Mouse (Mus musculus) left cerebral cortex, postnatal 25 days (tissue): Measurements from ENCODE around the gene Ddx4. TPM values are rescaled to one million over a fixed set of nuclear protein-coding genes. Genes with fewer than 3 reads are reported as not detected.
A peak's percentile ranks its signal among the peaks of the same experiment; 100 is the strongest.

ENCODE experiments used
- DNase-seq, 2 experiments: peaks; one replicate each; pipeline ENCODE4 v3.0.0; 2022; ENCODE audit warnings: low spot score in 2 of 2, mixed read lengths in 1 of 2
- intact Hi-C: fragments of 180-260 bp; cut with DNase I; formaldehyde crosslinking; loops from one replicate; pipeline ENCODE4 v1.15.1; 2025
- total RNA-seq, 2 experiments: library from RNA; stranded (reverse); gene quantifications; 2 replicates each; pipeline ENCODE4 v1.2.3; 2021

Gene Ddx4
- 1 to 10 TPM; 1.1 to 1.3 TPM for total RNA-seq

DNA sequence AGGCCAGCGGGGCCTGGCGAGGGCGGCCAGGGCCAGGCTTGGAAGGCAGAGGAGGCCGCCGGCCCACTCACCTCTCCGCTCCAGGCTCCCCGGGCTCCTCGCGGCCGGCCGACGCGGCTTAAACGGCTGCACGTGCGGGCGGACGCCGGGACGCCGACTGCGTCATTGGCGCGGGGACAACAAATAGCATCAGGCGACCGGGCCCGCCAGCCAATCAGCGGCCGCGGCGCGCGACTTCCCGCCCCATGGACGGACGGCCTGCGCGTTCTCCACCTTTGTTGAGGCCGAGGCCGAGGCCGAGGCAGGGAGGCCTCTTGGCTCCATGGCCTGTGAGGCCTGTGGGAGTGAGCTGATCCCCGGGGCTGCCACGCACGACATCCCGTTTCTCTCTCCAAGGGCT lies at the start of gene Ddx4:
Ddx4 (minus strand) TSS at position 271 of the 400 bp plus-strand sequence.
- DNase-seq = no peak

DNA sequence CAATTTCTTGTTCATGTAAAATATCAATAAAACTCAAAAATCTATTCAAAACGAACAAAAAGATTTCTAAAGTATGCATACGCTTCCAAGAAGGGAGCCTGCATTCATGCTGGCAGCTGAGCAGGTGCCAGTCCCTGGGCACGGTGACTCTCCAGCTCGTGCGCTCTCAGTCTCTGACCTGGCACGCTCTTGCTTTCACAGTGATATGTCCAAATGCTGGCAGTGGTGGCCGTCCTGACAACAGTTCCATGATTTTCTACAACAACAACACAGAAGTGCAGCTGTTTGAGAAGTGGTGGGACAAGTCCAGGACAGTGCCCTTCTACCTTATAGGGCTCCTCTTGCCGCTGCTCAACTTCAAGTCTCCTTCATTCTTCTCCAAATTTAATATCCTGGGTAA lies 49.0 kb upstream of the Ddx4 start:
- DNase-seq = no peak
- intact Hi-C loops = no loop called here

More for the DNA sequence above, at the start of gene Ddx4:
- intact Hi-C loops = no loop called here

DNA sequence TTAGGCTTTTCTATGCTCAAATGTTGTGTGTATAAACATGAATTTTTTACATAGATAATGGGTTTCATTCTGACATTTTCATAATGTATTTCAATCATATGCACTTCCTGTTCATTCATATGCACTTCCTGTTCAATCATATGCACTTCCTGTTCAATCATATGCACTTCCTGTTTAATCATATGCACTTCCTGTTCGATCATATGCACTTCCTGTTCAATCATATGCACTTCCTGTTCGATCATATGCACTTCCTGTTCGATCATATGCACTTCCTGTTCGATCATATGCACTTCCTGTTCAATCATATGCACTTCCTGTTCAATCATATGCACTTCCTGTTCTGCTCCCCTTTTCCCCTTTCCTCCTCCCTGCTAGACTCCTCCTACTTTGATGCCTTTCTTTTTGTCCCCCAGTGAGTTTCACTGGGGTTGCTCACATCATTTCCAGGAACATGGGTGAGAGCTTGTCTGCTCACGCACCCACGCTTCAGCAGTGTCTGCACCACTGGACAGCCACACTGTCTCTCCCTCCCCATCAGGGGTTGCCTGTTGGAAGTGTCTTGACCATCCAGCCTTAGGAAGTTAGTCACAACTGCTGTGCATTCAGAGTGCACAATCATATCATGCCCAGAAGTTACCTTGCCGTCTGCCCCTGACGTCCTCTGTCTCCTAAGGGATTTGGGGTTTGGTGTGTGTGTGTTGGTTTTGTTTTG lies 43.4 kb upstream of the Ddx4 start:
- intact Hi-C loops = no loop called here

DNA sequence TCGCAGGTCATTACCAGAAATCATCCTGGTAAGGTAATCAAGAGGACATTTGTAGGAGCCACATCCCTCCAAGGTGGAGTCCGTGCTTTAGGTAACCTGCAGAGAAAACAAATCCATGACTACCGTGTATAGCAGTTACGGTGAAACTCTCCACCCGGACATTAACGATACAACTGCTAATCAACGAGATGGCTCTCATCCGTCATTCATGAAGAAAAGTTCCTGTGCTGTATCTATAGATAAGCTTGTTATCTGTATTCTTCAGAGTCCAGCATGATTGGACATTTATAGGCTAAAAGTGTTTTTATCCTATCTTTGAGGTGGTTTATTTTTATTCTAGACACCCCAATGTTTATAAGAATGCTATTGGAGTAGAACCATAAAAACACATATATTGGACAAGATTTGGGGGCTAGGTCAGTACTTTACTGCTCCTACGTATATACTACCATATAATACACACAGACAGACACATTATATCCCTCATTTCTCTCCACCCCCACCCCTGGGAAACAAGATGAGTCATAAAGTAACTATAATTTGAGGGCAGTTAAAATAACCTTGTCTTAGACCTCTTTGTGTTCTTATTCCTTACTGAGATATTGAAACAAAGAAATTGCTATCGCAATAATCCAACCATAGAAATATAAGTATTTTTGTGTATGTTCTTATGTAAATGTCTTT lies 40.7 kb upstream of the Ddx4 start:
- no peak for DNase-seq
- intact Hi-C loops = no loop called here

More for the DNA sequence above, 43.4 kb upstream of the Ddx4 start:
- DNase-seq = no peak

DNA sequence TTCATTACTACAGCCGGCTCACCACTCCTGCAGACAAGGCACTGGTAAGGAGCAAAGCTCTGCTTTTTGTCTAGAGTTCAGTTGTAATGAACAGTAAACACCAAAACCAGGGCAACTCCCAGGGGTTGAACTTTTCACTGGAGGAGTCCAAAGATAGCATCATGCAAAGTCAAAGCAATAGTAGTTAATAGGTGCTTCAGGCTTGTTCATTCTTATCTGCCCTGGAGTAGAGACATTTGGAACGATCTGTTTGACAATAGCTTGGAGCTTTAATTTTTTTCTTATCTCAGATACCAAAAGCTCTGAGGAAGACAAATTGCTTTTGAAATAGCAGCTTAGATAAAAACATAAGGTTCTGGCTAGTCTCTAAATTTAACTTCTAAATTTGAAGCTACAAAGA lies 33.9 kb upstream of the Ddx4 start:
- DNase-seq = no peak
- intact Hi-C loops = no loop called here

DNA sequence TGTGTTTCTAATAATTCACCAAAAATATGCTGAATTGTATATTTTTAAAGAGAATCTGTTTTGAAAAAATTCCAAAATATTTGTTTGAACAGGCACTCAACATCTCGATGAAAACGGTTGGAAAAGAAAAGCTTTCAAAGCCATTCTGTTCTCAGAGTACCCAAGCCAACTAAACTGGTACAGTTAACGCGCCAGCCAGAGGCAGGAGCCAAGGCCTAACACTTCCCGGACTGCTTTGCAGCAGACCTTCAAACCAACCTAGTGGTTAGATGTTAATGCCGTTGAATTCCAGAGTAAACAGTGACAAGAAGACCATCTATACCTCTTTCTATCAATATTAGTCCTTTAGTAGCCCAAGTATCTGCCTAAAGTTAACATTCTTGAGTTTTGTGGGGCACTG lies 31.7 kb upstream of the Ddx4 start:
- intact Hi-C loops = no loop called here
- DNase-seq = no peak

DNA sequence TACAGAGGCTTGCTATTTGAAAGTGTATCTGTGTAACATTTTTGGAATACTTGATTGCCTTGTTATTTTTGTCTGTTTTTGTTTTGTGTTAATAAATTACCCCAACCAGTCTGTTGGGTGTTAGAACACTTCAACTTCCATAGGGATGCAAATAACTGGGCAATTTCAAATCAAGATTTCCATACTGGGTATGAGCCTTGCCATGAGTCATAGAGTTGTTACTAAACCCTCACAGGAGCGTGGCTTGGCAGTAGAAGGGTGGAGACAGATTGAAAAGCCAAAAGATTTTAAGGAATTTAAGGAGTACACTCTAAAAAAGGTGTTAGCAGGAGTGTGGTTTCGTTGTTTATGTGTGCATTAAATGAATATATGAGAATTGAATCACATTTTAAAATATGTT lies 31.0 kb upstream of the Ddx4 start:
- peak in 1 of 2 experiments; percentile 35 for DNase-seq
- intact Hi-C loops = no loop called here

DNA sequence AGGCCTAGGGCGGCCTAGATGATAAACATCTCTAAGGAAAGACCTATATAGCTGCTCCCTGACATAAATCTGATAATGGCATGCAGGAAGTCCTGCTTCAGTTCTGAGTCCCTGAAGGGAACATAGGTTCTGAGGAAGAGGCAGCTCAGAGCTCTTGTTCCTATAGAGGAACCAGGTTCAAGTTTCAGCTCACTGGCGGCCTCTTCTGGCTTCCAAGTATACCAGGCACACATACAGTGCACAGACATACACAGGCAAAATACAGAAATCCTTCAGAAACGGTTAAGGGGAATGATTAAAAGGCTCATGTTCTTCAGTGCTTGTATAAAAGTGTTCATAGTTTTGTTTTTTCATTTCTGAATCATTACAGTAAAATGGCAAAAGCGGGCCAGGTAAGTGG lies 25.9 kb upstream of the Ddx4 start:
- DNase-seq = no peak
- intact Hi-C loops = no loop called here

DNA sequence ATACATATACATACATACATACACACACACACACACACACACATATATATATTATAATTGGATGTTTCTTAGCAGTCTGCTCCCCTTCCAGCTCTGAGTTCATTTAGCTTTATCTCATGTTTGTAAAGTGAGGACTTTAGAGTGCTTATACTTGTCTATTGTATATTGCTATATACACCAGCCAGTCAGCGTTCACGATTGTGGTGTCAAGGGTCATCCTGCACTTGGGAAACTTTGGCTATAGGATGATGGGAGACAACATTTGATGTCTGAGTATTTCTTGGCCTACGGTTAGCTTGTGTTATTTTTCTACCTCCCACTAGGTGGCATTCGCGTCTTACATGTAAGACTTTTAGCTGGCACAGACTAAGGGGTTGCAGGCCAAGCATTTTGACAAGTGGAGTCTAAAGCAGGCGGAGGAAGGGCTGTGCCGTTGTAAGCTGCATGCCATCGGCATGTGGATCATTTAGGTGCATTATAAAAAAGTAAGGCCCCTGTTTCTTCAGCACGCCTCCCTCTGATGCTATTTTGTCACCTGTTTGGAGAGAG lies 21.7 kb upstream of the Ddx4 start:
- intact Hi-C loops = loop anchor here (2.0 to 5.0 kb wide), 4 partner anchors 128 to 363 kb away; partner anchors contain the start of genes Cdc20b and Plpp1
- peak; percentile 56 to 76 for DNase-seq

DNA sequence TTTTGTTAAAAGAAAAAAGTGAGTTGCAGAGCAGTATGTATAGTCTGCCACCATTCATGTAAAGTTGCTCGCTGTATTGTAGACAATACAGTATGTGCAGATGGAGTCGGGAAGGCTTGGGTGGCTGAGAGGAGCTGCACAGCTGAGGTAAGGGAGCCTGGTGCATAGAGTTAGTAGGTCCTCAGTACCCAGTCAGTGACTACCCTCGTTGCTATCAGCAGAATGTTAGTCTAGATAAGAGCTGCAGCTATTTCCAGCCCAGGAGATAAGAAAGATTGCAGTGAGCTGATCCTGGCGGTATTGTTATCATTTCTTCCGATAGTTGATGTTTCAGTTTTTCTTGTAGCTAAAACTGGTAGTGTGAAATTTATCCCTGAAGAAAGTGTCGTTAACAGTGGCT lies 20.5 kb upstream of the Ddx4 start:
- no peak for DNase-seq
- intact Hi-C loops = loop anchor here (5.0 kb wide), 3 partner anchors 130 to 365 kb away; partner anchors contain the start of genes Cdc20b and Plpp1

DNA sequence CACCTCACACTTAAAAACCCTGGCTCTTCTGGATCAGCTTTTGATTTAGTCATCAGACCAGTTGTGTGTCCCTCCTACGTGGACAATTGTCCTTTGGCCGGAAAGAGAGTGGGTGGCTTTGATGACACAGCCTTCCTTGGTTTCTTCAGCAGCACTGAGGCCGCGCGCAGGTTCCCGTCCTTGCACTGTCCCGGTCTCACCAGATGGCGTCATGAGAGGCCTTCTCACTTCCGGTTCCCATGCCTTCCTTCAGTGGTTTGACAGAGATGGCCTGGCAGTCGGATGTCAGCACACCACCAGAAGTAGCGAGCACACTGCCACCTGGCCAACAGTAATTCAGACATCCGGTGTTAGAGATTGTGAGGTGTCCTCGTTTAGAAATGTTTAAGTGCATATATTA lies 19.4 kb upstream of the Ddx4 start:
- no peak for DNase-seq
- intact Hi-C loops = loop anchor here (5.0 kb wide), 3 partner anchors 131 to 366 kb away; partner anchors contain the start of genes Cdc20b and Plpp1

DNA sequence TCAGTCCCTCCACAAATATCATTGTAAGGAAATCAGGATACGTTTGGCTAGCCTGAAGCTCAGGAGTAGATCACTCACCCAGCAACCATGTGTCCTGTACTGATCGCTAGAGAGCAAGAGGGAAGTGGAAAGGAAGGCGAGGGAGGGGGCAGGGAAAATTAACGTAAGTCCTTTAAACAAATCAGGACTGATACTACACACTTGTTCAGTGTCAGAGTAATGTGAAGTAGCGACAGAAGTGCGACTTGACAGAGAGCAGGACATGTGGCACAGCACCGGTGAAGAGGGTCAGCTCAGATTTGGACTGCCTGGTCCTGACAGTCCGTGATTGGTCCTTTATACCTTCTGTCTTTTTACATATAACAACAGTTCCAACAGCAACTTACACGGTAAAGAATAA lies 14.9 kb upstream of the Ddx4 start:
- intact Hi-C loops = no loop called here
- DNase-seq = no peak

DNA sequence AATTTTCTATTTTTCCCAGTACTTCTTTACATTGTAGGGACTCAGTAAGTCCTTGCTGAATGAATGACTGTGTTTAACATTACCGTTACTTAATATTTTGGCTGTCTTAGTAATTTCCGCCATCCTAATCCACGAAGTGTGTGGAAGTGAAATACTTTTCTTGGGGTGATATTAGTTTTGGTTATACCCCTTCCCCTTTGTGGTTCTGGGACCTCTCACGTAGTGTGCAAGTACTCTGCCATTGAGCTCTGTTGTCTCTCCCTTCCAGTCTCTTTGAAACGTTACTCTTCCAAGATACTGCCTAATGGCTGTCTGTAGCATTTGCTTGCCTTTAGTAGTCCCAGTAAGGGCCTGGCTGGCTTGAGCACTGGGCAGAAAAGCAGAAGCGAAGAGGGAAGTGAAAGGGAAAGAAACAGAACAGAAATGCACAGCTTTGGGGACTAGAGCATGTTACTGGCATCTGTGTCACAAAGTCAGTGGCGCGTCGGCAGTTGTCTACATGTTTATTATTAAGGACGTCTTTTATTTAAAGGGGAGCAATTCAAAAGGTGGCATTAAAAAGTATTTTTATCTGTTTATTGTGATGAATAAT lies 14.3 kb upstream of the Ddx4 start:
- intact Hi-C loops = no loop called here
- DNase-seq = no peak

DNA sequence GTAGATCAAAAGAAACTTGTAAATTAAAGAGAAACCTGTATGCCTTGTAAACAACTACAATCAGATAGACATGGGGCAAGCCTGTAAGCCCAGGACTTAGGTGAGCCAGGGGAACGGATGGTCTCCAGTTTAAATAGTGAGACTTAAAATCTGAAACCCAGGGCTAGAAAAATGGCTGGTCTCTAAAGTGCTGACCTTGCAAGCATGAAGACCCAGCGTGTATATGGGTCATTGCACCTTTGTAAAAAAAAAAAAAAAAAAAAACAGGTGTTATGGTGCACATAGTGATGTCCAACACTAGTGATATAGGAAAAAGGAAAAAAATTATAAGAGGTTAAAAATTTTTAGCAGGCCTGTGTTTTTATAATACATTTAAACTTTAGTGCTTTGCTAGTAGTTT lies 9.4 kb upstream of the Ddx4 start:
- intact Hi-C loops = no loop called here
- no peak for DNase-seq

DNA sequence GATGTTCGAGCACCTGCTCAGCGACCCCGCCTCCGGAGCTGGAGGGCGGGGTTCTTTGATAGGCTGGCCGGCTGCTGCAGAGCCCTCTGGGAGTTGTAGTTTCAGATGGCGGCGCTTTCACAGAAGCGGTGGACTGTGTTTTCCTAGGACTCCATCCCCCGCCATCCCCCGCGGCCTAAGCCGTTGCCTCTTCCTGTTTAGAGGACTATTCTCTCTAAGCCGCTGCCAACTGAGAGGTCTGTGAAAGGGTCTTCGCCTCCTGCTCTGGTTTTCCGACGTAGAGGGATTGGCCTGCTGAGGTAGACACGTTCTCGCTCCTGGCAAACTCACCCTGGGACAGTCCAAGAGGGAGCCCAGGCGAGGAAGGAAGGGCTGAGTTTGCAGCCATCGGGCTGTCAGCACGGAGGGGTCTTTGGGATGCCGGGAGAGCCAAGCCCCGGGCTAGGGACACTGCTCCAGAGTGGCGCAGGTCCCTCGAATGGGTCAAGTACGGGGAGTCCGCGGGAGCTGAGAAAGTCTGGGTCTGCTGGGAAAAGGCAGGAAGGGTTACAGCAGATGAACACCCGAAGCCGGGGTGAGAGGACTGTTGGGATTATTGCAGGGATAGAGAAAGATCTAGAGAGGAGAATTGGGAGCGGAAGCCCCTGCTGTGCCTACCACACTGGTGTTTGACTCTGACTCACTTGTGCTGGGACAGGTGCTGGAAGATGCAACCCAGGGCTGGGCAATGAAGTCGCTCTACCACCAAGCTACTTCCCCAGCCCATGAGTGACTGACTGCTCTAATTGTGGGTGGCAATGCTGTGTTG lies 8.5 kb upstream of the Ddx4 start, which contains the start of gene Slc38a9:
Slc38a9 (plus strand) TSS at position 178 of the 808 bp plus-strand sequence.
- intact Hi-C loops = no loop called here
- DNase-seq = peak; percentile 94 to 98

DNA sequence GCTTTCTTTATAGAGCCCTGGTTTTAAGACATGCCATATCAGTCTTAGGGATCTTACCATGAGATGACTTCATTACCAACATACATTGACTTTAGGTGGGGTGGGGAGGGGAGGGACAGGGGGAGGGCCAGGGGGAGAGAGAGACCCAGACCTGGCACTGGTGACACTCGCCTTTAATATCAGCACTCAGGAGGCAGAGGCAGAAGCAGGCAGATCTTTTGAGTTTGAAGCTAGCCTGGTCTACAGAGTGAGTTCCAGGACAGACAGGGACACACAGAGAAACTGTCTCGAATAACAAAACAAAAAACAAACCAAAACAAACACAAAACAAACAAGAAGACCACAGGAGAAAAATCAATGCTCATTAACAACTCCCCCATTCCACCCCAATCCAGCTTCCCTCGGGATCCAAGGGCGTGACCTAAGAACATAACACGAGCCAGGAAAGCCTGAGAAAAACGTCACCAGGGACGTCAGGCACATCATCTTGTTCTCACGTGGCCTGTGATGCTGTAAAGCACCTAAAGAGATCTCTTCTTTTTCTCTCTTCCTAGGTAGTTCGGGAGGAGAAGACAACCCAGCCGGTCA lies 7.8 kb upstream of the Ddx4 start:
- no peak for DNase-seq
- intact Hi-C loops = no loop called here

DNA sequence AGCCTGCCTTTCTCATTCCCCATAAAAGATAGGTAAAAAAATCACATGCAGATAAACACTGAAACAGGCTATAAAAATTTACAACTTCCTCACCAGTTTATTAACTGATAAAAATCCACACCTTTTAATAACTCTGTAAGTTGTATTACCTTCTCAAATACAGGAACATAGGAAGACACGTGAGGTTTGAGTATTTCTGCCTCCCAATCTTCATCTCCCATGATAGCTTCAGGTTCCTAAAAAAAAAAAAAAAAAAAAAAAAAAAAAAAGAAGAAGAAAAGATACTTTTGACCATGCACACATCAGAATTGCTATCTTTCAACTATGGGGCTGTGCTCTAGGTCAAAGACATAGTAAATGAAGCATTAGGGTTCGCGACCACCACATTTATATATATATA lies 1.1 kb downstream of the Ddx4 start:
- intact Hi-C loops = no loop called here
- no peak for DNase-seq

DNA sequence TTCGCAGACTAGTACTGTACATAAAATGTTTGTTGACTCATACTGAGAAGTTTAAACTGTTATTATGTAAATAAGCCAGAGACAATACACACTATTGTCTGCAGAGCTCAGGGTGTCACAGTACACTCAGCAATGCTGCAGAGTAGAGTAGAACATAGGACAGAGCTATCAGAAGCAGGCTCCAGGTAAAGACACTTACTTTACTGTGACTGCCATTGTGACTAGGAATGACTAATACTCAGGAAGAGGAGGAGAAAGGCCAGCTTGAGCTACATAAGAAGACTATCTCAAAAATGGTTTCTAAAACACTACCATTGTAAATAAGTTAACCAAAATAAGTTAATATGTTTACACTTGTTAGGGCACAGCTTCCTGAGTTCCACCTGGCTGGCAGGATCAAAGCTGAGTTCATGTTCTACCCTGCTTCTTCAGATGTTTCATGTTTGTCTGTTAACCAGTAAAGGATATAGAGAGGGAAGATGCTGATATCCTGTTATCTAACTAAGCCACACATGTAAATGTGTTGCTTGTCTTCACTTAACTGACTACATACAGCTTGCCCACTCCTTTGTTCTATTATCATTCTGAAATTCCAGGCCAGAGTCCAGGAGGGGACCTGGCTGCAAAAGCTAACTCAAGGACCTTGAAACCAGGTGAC lies 6.6 kb downstream of the Ddx4 start:
- intact Hi-C loops = no loop called here
- DNase-seq = no peak

DNA sequence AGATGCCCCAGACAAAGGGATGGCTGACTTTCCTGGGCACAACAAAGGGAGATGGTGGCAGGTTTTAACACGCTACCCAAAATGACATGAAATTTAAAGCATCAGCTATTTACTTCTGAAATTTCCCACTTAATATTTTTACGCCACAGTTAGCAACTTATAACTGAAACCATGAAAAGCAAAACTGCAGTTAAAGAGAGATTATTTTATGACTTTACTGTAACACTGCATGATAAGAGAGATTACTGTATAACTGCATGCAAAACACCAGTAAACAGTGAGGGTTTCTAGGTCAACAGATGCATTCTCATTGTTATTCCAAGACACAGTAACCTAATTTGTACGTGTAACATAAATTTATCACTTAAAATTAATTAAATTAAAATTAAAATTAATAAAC lies 7.3 kb downstream of the Ddx4 start:
- DNase-seq = no peak
- intact Hi-C loops = no loop called here
